Mouse (Mus musculus) myocyte (in vitro differentiated cells): ENCODE measurements around the gene Ngrn.
A peak's percentile ranks its signal among the peaks of the same experiment; 100 is the strongest.

Experiments
- MYOG ChIP-seq, 3 experiments: IDR thresholded peaks; one replicate each; pipeline ENCODE4 v1.6.1; 2011; ENCODE audit warnings: control low read depth in 2 of 3, low read depth in 2 of 3, mild to moderate bottlenecking in 2 of 3; ENCODE audit not compliant: insufficient read length in 2 of 3, control insufficient read depth in 1 of 3, insufficient read depth in 1 of 3
- POLR2A ChIP-seq: IDR thresholded peaks from one replicate; pipeline ENCODE4 v1.6.1; 2011; ENCODE audit warnings: low read depth, mild to moderate bottlenecking, control low read depth, moderate library complexity; ENCODE audit not compliant: insufficient read length
- USF1 ChIP-seq: IDR thresholded peaks from one replicate; pipeline ENCODE4 v1.6.1; 2011; ENCODE audit warnings: low read depth, mild to moderate bottlenecking, control low read depth, moderate library complexity

DNA sequence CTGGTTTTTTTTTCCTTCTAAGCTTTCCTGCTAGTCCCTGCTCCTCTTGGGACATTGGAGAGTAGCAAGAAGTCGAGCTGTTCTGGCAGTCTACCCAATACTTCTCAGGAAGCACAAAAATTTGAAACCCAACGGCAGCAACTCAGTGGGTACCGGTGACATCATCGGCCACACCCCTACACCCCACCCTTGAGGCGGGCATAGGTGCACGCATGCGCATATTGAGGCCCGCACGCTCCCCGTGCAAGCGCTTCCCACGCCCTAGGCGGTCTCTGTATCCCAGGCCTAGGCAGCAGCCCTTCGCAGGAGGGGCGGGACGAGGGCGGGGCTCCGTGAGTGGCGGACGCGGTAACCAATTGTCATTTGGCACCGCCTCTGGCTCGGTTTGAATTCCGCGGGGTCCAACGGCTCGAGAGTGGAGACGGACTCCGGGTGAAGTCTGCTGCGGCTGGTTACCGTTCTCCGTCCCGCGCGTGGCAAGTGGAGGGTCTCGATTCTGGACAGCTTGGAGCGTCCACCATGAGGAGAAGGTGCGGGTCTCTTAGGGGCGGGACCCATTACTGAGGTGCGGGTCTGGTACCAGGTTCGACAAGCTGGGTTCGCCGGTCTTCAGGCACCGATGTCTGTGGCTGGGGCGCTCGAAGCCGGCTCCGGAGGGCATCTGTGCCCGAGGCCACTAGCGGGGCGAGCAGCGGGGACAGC lies 33.2 kb downstream of the Ngrn start, which contains the start of gene Prc1:
- TF ChIP-seq USF1: no peak
- peak; percentile 89 for TF ChIP-seq POLR2A
- no peak for TF ChIP-seq MYOG (IDR thresholded peaks at IDR 0.05; ENCODE audit: control insufficient read depth in 1 of 3, insufficient read depth in 1 of 3, insufficient read length in 2 of 3, low read depth in 2 of 3)
